Mouse (Mus musculus): Measurements from ENCODE around the gene Mettl26. TPM values are rescaled to one million over a fixed set of nuclear protein-coding genes. Genes with fewer than 3 reads are reported as not detected.
A peak's percentile ranks its signal among the peaks of the same experiment; 100 is the strongest.

The Mettl26 gene
- polyA plus RNA-seq, 1 experiment from 2014 or later = 67.5 TPM

- Histone ChIP-seq H3K4me3 (ENCODE audit: low read length) (peak overlapping the region; percentile 87; the same call in 1 of the 2 replicates), H3K4me2 (ENCODE audit: low read length) (peak overlapping the region; percentile 95), H3K27ac (ENCODE audit: low read depth, low read length) (no peak overlapping the region), H3K36me3 (ENCODE audit: control insufficient read depth, insufficient read depth, low read length) (peaks cover 40% of the 10 kb centered on the region), H3K27me3 (replicated peaks; ENCODE audit: control insufficient read depth, insufficient read depth, low read length) (no peaks in the 10 kb centered on the region), H3K9me3 (ENCODE audit: control insufficient read depth, low read length) (no peaks in the 10 kb centered on the region), H3K4me1 (ENCODE audit: control insufficient read depth, insufficient read depth, low read depth, low read length) (peaks cover 16% of the 10 kb centered on the region), H3K9ac (ENCODE audit: low read depth, low read length) (no peak overlapping the region)
- ATAC-seq = no peak
- WGBS = 88% methylated on average over 4 of the region's 4 CpGs
Observed at GRCm38 (mm10) chr17:25843122-25843521, 31.8 kb upstream of the Mettl26 start.

DNA sequence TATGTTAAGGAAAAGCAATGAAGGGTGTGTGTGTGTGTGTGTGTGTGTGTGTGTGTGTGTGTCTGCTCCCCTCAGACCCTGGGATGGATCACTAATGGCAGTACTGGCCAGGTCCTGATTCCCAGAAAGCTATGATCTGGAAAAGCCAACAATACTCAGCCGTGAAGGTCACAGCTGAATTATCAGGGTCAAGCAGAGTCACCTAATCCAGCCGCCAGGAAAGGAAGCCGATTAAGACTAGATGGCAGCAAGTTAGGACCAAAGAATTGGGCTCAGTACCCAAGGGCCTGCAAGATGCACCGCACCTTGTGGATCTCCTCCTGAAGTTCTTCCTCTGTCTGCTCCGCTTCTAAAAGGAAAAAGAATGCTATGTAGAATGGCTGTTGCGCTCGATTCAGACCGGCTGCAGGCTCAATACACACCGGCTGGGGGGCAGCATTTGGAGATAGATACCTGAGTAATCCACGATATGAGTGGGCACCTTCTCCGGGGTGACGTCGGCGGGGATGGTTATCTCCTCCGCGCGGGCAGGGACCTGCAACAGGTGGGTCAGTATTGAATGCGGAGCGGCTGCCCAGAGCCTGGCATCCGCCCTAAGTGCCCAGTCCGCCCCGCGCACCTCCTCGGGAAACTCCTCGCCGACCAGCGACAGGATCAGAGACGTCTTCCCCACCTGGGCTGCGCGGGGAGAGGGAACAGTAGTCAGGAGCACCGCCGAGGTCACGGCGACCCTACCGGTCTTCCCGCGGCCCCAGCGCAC, 31.1 kb upstream of the Mettl26 start:
- H3K27ac ChIP-seq (ENCODE audit: low read depth, low read length) = peak overlapping the region; percentile 78
- peak; percentile 59 for ATAC-seq
- peaks cover 43% of the 10 kb centered on the region for H3K36me3 ChIP-seq (ENCODE audit: control insufficient read depth, insufficient read depth, low read length)
- WGBS = 3% methylated on average over 38 of the region's 38 CpGs
- H3K9ac ChIP-seq (ENCODE audit: low read depth, low read length) = peak overlapping the region; percentile 87
- no peaks in the 10 kb centered on the region for H3K27me3 ChIP-seq (replicated peaks; ENCODE audit: control insufficient read depth, insufficient read depth, low read length)
- peaks cover 15% of the 10 kb centered on the region for H3K4me1 ChIP-seq (ENCODE audit: control insufficient read depth, insufficient read depth, low read depth, low read length)
- no peaks in the 10 kb centered on the region for H3K9me3 ChIP-seq (ENCODE audit: control insufficient read depth, low read length)
- H3K4me2 ChIP-seq (ENCODE audit: low read length) = peak overlapping the region; percentile 95
- H3K4me3 ChIP-seq (ENCODE audit: low read length) = peak overlapping the region; percentile 87

DNA sequence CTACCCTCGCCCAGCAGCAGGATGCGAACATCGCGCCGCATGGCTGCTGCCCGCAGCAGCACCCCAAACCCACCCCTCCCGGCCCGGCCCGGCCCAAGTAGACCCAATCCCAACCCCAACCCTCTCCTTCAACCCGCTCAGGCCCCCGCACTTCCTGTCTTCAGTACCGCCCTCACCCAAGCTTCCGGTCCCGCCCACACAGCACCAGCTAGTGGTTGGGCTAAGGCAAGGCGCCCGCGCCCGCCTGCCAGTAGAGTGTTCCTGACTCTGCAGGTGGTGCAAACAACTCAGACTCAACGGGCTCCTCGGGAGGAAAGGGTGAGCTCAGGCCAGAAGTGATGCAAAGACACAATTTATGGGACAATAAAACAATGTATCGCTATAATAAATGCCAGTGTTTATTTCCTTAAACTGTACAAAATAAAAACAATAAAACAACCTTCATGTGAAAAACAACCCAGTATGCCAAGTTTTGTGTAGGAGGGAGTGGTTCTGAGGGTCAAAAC, 30.4 kb upstream of the Mettl26 start, which contains the start of gene Rhot2:
Gene Rhot2, minus strand, starts transcription at position 456 of the 506 bp plus-strand sequence.
- no peaks in the 10 kb centered on the region for H3K9me3 ChIP-seq (ENCODE audit: control insufficient read depth, low read length)
- WGBS = 1% methylated on average over 21 of the region's 21 CpGs
- H3K9ac ChIP-seq (ENCODE audit: low read depth, low read length) = peak within 1 kb of the TSS; percentile 87
- peak within 1 kb of the TSS; percentile 95 for H3K4me2 ChIP-seq (ENCODE audit: low read length)
- peaks cover 15% of the 10 kb centered on the region for H3K4me1 ChIP-seq (ENCODE audit: control insufficient read depth, insufficient read depth, low read depth, low read length)
- H3K27me3 ChIP-seq (replicated peaks; ENCODE audit: control insufficient read depth, insufficient read depth, low read length) = no peaks in the 10 kb centered on the region
- peaks cover 36% of the 10 kb centered on the region for H3K36me3 ChIP-seq (ENCODE audit: control insufficient read depth, insufficient read depth, low read length)
- ATAC-seq = peak; percentile 95
- H3K4me3 ChIP-seq (ENCODE audit: low read length) = peak within 1 kb of the TSS; percentile 87
- peak within 1 kb of the TSS; percentile 78 for H3K27ac ChIP-seq (ENCODE audit: low read depth, low read length)

GRCm38 (mm10) chr17:25860229-25860628, 14.6 kb upstream of the Mettl26 start:
- no peak for ATAC-seq
- Histone ChIP-seq H3K9me3 (ENCODE audit: control insufficient read depth, low read length) (no peaks in the 10 kb centered on the region), H3K27me3 (replicated peaks; ENCODE audit: control insufficient read depth, insufficient read depth, low read length) (no peaks in the 10 kb centered on the region), H3K36me3 (ENCODE audit: control insufficient read depth, insufficient read depth, low read length) (peaks cover 3% of the 10 kb centered on the region; the same call in 1 of the 2 replicates), H3K4me2 (ENCODE audit: low read length) (no peak overlapping the region; the same call in 1 of the 2 replicates), H3K4me3 (ENCODE audit: low read length) (no peak overlapping the region), H3K27ac (ENCODE audit: low read depth, low read length) (no peak overlapping the region), H3K4me1 (ENCODE audit: control insufficient read depth, insufficient read depth, low read depth, low read length) (peaks cover 18% of the 10 kb centered on the region), H3K9ac (ENCODE audit: low read depth, low read length) (no peak overlapping the region)
- WGBS = 94% methylated on average over 6 of the region's 6 CpGs

- H3K27ac ChIP-seq (ENCODE audit: low read depth, low read length) = peak within 1 kb of the TSS; percentile 86
- H3K4me2 ChIP-seq (ENCODE audit: low read length) = peak within 1 kb of the TSS; percentile 92
- peak within 1 kb of the TSS; percentile 77 for H3K9ac ChIP-seq (ENCODE audit: low read depth, low read length)
- no peaks in the 10 kb centered on the region for H3K9me3 ChIP-seq (ENCODE audit: control insufficient read depth, low read length)
- no peaks in the 10 kb centered on the region for H3K36me3 ChIP-seq (ENCODE audit: control insufficient read depth, insufficient read depth, low read length)
- H3K4me1 ChIP-seq (ENCODE audit: control insufficient read depth, insufficient read depth, low read depth, low read length) = peaks cover 18% of the 10 kb centered on the region
- peak within 1 kb of the TSS; percentile 73 for H3K4me3 ChIP-seq (ENCODE audit: low read length)
- no peaks in the 10 kb centered on the region for H3K27me3 ChIP-seq (replicated peaks; ENCODE audit: control insufficient read depth, insufficient read depth, low read length)
- ATAC-seq = peak; percentile 96
- 4% methylated on average over 65 of the region's 65 CpGs for WGBS
Observed at GRCm38 (mm10) chr17:25860832-25861703, 13.8 kb upstream of the Mettl26 start, which contains the start of gene Wdr90. Gene Wdr90, minus strand, starts transcription at chr17:25861501.

GRCm38 (mm10) chr17:25861704-25862612, 12.9 kb upstream of the Mettl26 start:
- peak overlapping the region; percentile 86 for H3K27ac ChIP-seq (ENCODE audit: low read depth, low read length)
- H3K4me2 ChIP-seq (ENCODE audit: low read length) = peak overlapping the region; percentile 92
- 15% methylated on average over 6 of the region's 6 CpGs for WGBS
- no peaks in the 10 kb centered on the region for H3K9me3 ChIP-seq (ENCODE audit: control insufficient read depth, low read length)
- H3K9ac ChIP-seq (ENCODE audit: low read depth, low read length) = peak overlapping the region; percentile 77
- H3K36me3 ChIP-seq (ENCODE audit: control insufficient read depth, insufficient read depth, low read length) = no peaks in the 10 kb centered on the region
- H3K4me1 ChIP-seq (ENCODE audit: control insufficient read depth, insufficient read depth, low read depth, low read length) = peaks cover 21% of the 10 kb centered on the region
- ATAC-seq = peak; percentile 47
- H3K27me3 ChIP-seq (replicated peaks; ENCODE audit: control insufficient read depth, insufficient read depth, low read length) = no peaks in the 10 kb centered on the region
- peak overlapping the region; percentile 73 for H3K4me3 ChIP-seq (ENCODE audit: low read length)

DNA sequence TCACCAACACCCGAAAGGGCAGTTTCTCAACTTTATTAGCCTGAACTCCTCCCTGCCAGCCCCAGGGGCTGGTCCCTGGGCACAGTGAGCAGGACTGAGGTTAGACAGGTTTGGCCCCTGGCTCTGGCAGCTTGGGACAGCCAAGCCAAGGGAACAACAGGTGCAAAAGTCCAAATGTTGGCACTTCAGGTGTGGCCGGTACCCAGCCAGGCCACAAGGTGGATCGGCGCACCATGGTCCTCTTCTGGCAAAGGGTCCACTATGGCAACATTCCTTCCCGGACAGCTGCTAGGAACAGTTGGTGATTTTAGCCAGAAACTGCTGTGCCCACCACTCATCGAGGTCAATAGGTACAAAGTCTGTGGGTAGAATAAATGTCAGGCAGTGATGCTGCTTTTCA, 11.2 kb upstream of the Mettl26 start:
- no peak overlapping the region for H3K27ac ChIP-seq (ENCODE audit: low read depth, low read length)
- 91% methylated on average over 6 of the region's 6 CpGs for WGBS
- H3K4me1 ChIP-seq (ENCODE audit: control insufficient read depth, insufficient read depth, low read depth, low read length) = peaks cover 31% of the 10 kb centered on the region
- H3K9ac ChIP-seq (ENCODE audit: low read depth, low read length) = no peak overlapping the region
- H3K27me3 ChIP-seq (replicated peaks; ENCODE audit: control insufficient read depth, insufficient read depth, low read length) = no peaks in the 10 kb centered on the region
- no peak for ATAC-seq
- H3K9me3 ChIP-seq (ENCODE audit: control insufficient read depth, low read length) = no peaks in the 10 kb centered on the region
- no peak overlapping the region for H3K4me2 ChIP-seq (ENCODE audit: low read length)
- no peak overlapping the region for H3K4me3 ChIP-seq (ENCODE audit: low read length)
- no peaks in the 10 kb centered on the region for H3K36me3 ChIP-seq (ENCODE audit: control insufficient read depth, insufficient read depth, low read length)

DNA sequence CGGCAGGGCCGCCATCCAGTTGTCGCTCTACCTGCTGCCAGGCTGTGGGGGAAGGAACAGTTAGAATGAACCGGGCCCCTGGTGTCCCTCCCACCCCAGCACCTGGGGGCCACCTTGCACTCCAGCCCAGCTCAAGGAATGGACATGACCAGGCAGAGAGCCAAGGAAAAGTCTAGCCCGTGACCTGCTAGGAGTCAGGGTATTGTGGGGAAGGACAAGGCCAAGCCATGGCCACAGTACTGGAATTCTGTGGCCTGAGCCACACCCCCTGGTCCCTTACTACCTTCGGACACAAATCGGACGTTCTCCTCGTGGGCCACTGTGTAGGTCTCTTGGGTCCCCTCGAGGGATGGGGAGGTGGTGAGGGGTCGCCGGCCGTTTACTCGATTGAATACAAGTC, 10.6 kb upstream of the Mettl26 start:
- ATAC-seq = no peak
- no peaks in the 10 kb centered on the region for H3K36me3 ChIP-seq (ENCODE audit: control insufficient read depth, insufficient read depth, low read length)
- no peaks in the 10 kb centered on the region for H3K27me3 ChIP-seq (replicated peaks; ENCODE audit: control insufficient read depth, insufficient read depth, low read length)
- 89% methylated on average over 14 of the region's 14 CpGs for WGBS
- no peak overlapping the region for H3K4me2 ChIP-seq (ENCODE audit: low read length)
- H3K4me3 ChIP-seq (ENCODE audit: low read length) = no peak overlapping the region
- H3K27ac ChIP-seq (ENCODE audit: low read depth, low read length) = no peak overlapping the region
- H3K9me3 ChIP-seq (ENCODE audit: control insufficient read depth, low read length) = no peaks in the 10 kb centered on the region
- no peak overlapping the region for H3K9ac ChIP-seq (ENCODE audit: low read depth, low read length)
- H3K4me1 ChIP-seq (ENCODE audit: control insufficient read depth, insufficient read depth, low read depth, low read length) = peaks cover 35% of the 10 kb centered on the region
